Mouse (Mus musculus): ENCODE data around the gene Plb1. TPM values are rescaled to one million over a fixed set of nuclear protein-coding genes. Genes with fewer than 3 reads are reported as not detected.

Gene Plb1
- polyA plus RNA-seq, 1 experiment from 2014 or later = 0.09 TPM

GRCm38 (mm10) chr5:32413083-32413482, 180.6 kb downstream of the Plb1 start:
- Histone ChIP-seq H3K36me3 (ENCODE audit: control insufficient read depth, insufficient read depth, low read length) (no peaks in the 10 kb centered on the region), H3K9ac (ENCODE audit: low read length) (no peak overlapping the region), H3K4me1 (ENCODE audit: control insufficient read depth, insufficient read depth, low read length) (no peaks in the 10 kb centered on the region), H3K4me3 (ENCODE audit: low read depth, low read length) (no peak overlapping the region), H3K4me2 (ENCODE audit: low read length) (no peak overlapping the region), H3K9me3 (replicated peaks; ENCODE audit: control insufficient read depth, low read length) (no peaks in the 10 kb centered on the region), H3K27me3 (replicated peaks; ENCODE audit: control insufficient read depth, insufficient read depth, low read length) (no peaks in the 10 kb centered on the region), H3K27ac (ENCODE audit: low read depth, low read length) (no peak overlapping the region)
- DNase-seq (ENCODE audit: low spot score) (peak; percentile 45), ATAC-seq (no peak)
- 41% methylated on average over 2 of the region's 2 CpGs for WGBS

DNA sequence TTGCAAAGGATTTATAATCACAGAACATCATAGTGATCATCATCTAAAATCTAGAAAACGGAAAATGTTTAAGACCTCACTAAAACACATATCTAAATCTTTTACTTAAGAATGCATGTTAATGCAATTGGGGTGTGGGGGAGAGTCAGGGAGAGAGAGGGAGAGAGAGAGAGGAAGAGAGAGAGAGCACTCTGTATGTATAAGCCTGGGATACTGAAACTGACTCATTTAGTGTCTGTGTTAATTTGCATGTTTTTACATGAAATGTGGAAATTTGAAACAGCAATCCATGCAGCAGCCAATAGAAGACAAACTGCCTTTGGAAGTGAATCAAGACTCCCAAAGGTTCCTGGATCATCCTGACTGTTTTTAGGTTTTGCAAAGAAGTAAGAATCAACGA, 181.1 kb downstream of the Plb1 start:
- DNase-seq (ENCODE audit: low spot score) = no peak
- Histone ChIP-seq H3K27ac (ENCODE audit: low read depth, low read length) (no peak overlapping the region), H3K4me3 (ENCODE audit: low read depth, low read length) (no peak overlapping the region), H3K36me3 (ENCODE audit: control insufficient read depth, insufficient read depth, low read length) (no peaks in the 10 kb centered on the region), H3K4me2 (ENCODE audit: low read length) (no peak overlapping the region), H3K27me3 (replicated peaks; ENCODE audit: control insufficient read depth, insufficient read depth, low read length) (no peaks in the 10 kb centered on the region), H3K9ac (ENCODE audit: low read length) (no peak overlapping the region), H3K9me3 (replicated peaks; ENCODE audit: control insufficient read depth, low read length) (no peaks in the 10 kb centered on the region), H3K4me1 (ENCODE audit: control insufficient read depth, insufficient read depth, low read length) (no peaks in the 10 kb centered on the region)
- WGBS = 73% methylated on average over 2 of the region's 2 CpGs
- no peak for ATAC-seq

DNA sequence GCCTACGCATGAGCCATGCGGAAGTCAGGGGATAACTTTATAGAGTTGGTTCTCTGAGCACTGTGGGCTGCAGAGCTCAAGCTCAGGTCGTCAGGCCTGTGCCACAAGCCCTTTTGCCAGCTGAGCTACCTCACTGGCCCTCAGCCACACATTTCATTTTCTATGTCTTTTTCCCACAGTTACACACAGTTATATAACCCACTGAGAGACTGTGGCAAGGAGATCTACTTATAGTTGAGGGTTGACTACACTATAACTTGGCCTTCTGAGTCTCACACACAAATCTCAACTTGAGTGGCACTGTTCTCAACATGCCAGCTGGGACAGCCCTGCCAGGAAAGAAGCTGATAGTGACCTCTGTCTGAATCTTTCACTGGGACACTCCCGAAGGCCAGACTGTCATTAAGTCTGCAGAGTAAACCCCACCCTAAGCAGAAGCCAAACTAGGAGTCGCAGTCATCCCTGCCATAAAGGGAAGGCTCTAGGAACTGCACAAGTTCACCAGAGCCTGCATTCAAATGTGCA, 182.0 kb downstream of the Plb1 start:
- Histone ChIP-seq H3K9me3 (replicated peaks; ENCODE audit: control insufficient read depth, low read length) (no peaks in the 10 kb centered on the region), H3K27me3 (replicated peaks; ENCODE audit: control insufficient read depth, insufficient read depth, low read length) (no peaks in the 10 kb centered on the region), H3K27ac (ENCODE audit: low read depth, low read length) (no peak overlapping the region), H3K36me3 (ENCODE audit: control insufficient read depth, insufficient read depth, low read length) (no peaks in the 10 kb centered on the region), H3K4me3 (ENCODE audit: low read depth, low read length) (no peak overlapping the region), H3K9ac (ENCODE audit: low read length) (no peak overlapping the region), H3K4me1 (ENCODE audit: control insufficient read depth, insufficient read depth, low read length) (no peaks in the 10 kb centered on the region), H3K4me2 (ENCODE audit: low read length) (no peak overlapping the region)
- 88% methylated on average over 5 of the region's 5 CpGs for WGBS
- ATAC-seq (no peak), DNase-seq (ENCODE audit: low spot score) (no peak)

GRCm38 (mm10) chr5:32415554-32415953, 183.0 kb downstream of the Plb1 start:
- H3K9me3 ChIP-seq (replicated peaks; ENCODE audit: control insufficient read depth, low read length) = no peaks in the 10 kb centered on the region
- H3K4me2 ChIP-seq (ENCODE audit: low read length) = no peak overlapping the region
- 88% methylated on average over 6 of the region's 6 CpGs for WGBS
- H3K36me3 ChIP-seq (ENCODE audit: control insufficient read depth, insufficient read depth, low read length) = no peaks in the 10 kb centered on the region
- H3K4me1 ChIP-seq (ENCODE audit: control insufficient read depth, insufficient read depth, low read length) = no peaks in the 10 kb centered on the region
- H3K27ac ChIP-seq (ENCODE audit: low read depth, low read length) = no peak overlapping the region
- DNase-seq (ENCODE audit: low spot score) = no peak
- H3K4me3 ChIP-seq (ENCODE audit: low read depth, low read length) = no peak overlapping the region
- ATAC-seq = no peak
- no peak overlapping the region for H3K9ac ChIP-seq (ENCODE audit: low read length)
- no peaks in the 10 kb centered on the region for H3K27me3 ChIP-seq (replicated peaks; ENCODE audit: control insufficient read depth, insufficient read depth, low read length)

Other genes with a start within 250 kb of the Plb1 start
- 1.8 and 2.7 TPM in 2 replicates for gene Fosl2, start 96.9 kb upstream of the Plb1 start, polyA plus RNA-seq (2014; fragmentation: Nextera tagmentation; extraction: Ambion mirVana)
- gene Ppp1cb, start 226.1 kb downstream of the Plb1 start, polyA plus RNA-seq (2014; fragmentation: Nextera tagmentation; extraction: Ambion mirVana) = 259 and 279 TPM in 2 replicates

All from forebrain, embryonic 14.5 days (tissue).